Mouse (Mus musculus) adrenal gland, postnatal 25 days (tissue): ENCODE measurements around the gene Ess2. TPM values are rescaled to one million over a fixed set of nuclear protein-coding genes. Genes with fewer than 3 reads are reported as not detected.

Source experiments
- DNase-seq: peaks from one replicate; pipeline ENCODE4 v3.0.0; 2021; ENCODE audit warnings: mixed read lengths
- total RNA-seq: library from RNA; stranded (reverse); gene quantifications from 2 replicates; pipeline ENCODE4 v1.2.3, GENCODE M21; 2021

The Ess2 gene
- total RNA-seq, 1 experiment from 2014 or later: 19.4 TPM

GRCm38 (mm10) chr16:17853263-17853662 is 57.9 kb downstream of the Ess2 start:
- no peak for DNase-seq

- no peak for DNase-seq
These were observed 59.3 kb downstream of the Ess2 start for GRCm38 (mm10) chr16:17851860-17852259.

- no peak for DNase-seq
These were observed 59.8 kb downstream of the Ess2 start for GRCm38 (mm10) chr16:17851331-17851730.

Other genes with a start within 250 kb of the Ess2 start
- gene Med15, start 178.5 kb downstream of the Ess2 start, total RNA-seq: 74.8 and 76.0 TPM in 2 replicates
- 32.3 and 49.0 TPM in 2 replicates for gene Klhl22, start 151.7 kb downstream of the Ess2 start, total RNA-seq
- 8.6 and 8.7 TPM in 2 replicates for gene Scarf2, start 114.1 kb downstream of the Ess2 start, total RNA-seq
- not detected in 2 replicates for gene B830017H08Rik, start 78.2 kb downstream of the Ess2 start, total RNA-seq
- gene Car15, start 73.0 kb downstream of the Ess2 start, total RNA-seq: 2.9 and 3.6 TPM in 2 replicates
- 0.30 TPM in 1 of 2 replicates, not detected in the other for gene Gm20518, start 19.7 kb downstream of the Ess2 start, total RNA-seq
- gene Tssk1, start 17.1 kb downstream of the Ess2 start, total RNA-seq: 0.12 TPM in 1 of 2 replicates, not detected in the other
- gene Dgcr2, start 12.8 kb downstream of the Ess2 start, total RNA-seq: 67.7 and 73.0 TPM in 2 replicates
- not detected in 2 replicates for gene Tssk2, start 12.7 kb downstream of the Ess2 start, total RNA-seq
- gene Gsc2, start 3.7 kb upstream of the Ess2 start, total RNA-seq: not detected in 2 replicates
- gene Slc25a1, start 16.9 kb upstream of the Ess2 start, total RNA-seq: 297 and 308 TPM in 2 replicates
- gene Vpreb2, start 69.1 kb upstream of the Ess2 start, total RNA-seq: not detected in 2 replicates
- 71.9 and 82.3 TPM in 2 replicates for gene Dgcr6, start 141.5 kb upstream of the Ess2 start, total RNA-seq
- gene Prodh, start 178.9 kb upstream of the Ess2 start, total RNA-seq: 41.8 and 67.7 TPM in 2 replicates
- not detected in 2 replicates for gene Rtn4r, start 216.3 kb upstream of the Ess2 start, total RNA-seq